Mouse (Mus musculus) hindbrain, postnatal 0 days (tissue): ENCODE results near the gene Epha7. TPM values are rescaled to one million over a fixed set of nuclear protein-coding genes. Genes with fewer than 3 reads are reported as not detected.

ENCODE experiments used
- ATAC-seq: fragments of 200-750 bp; cut with Nextera tagmentation; 2 replicates; pipeline ENCODE4 v1.8.0; 2017; ENCODE audit warnings: mild to moderate bottlenecking, moderate TSS enrichment, moderate library complexity
- DNase-seq: peaks from one replicate; pipeline ENCODE4 v3.0.0-alpha.2; 2015; ENCODE audit warnings: low spot score
- H3K27ac ChIP-seq: fragments of 300-500 bp; sonication (generic); 2 replicates; pipeline ENCODE4 v1.5.1; 2014; ENCODE audit warnings: mild to moderate bottlenecking
- H3K27me3 ChIP-seq: fragments of 300-500 bp; sonication (generic); 2 replicates; pipeline ENCODE4 v1.6.1; 2014; ENCODE audit warnings: low read length, mixed read lengths; ENCODE audit not compliant: insufficient read depth
- H3K36me3 ChIP-seq: fragments of 300-500 bp; sonication (generic); 2 replicates; pipeline ENCODE4 v1.6.1; 2014; ENCODE audit warnings: low read length, mixed read lengths; ENCODE audit not compliant: insufficient read depth
- H3K4me1 ChIP-seq: fragments of 300-500 bp; sonication (generic); 2 replicates; pipeline ENCODE4 v1.6.1; 2014; ENCODE audit warnings: antibody characterized with exemption, low read length, mixed read lengths; ENCODE audit not compliant: insufficient read depth
- H3K4me2 ChIP-seq: fragments of 300-500 bp; sonication (generic); 2 replicates; pipeline ENCODE4 v1.6.1; 2014; ENCODE audit warnings: low read depth, mild to moderate bottlenecking, low read length, moderate library complexity, mixed read lengths
- H3K4me3 ChIP-seq: fragments of 300-500 bp; sonication (generic); 2 replicates; pipeline ENCODE4 v1.5.1; 2014; ENCODE audit warnings: low read length
- H3K9ac ChIP-seq: fragments of 300-500 bp; sonication (generic); replicated peaks from 2 replicates; pipeline ENCODE4 v1.6.1; 2014; ENCODE audit warnings: mild to moderate bottlenecking, low read length, moderate library complexity, mixed read lengths
- H3K9me3 ChIP-seq: fragments of 300-500 bp; sonication (generic); 2 replicates; pipeline ENCODE4 v1.6.1; 2016; ENCODE audit warnings: low read length, mixed read lengths
- CTCF ChIP-seq: IDR thresholded peaks from 2 replicates; pipeline ENCODE4 v1.5.1; 2016; ENCODE audit warnings: antibody characterized with exemption, control low read depth, low read depth
- WGBS: fragments of 180-500 bp; shearing (Covaris S2); extraction: QIAGEN DNeasy Blood & Tissue Kit; methylation state at CpG from one replicate; pipeline ENCODE4 v1.1.7; 2014; 5-methylcytosine and 5-hydroxymethylcytosine counted together
- polyA plus RNA-seq: library from polyadenylated mRNA; unstranded; fragments of >200 nt; fragmentation: Nextera tagmentation; extraction: Ambion mirVana; gene quantifications from 2 replicates; pipeline ENCODE4 v1.2.1, GENCODE M21; 2015
- total RNA-seq: library from RNA; depleted of rRNA; stranded (reverse); fragments of >200 nt; gene quantifications from 2 replicates; pipeline ENCODE4 v1.2.3, GENCODE M21; 2014

Epha7 gene
- total and polyA plus RNA-seq, 2 experiments from 2014 or later, result 39.9 to 41.5 TPM

DNA sequence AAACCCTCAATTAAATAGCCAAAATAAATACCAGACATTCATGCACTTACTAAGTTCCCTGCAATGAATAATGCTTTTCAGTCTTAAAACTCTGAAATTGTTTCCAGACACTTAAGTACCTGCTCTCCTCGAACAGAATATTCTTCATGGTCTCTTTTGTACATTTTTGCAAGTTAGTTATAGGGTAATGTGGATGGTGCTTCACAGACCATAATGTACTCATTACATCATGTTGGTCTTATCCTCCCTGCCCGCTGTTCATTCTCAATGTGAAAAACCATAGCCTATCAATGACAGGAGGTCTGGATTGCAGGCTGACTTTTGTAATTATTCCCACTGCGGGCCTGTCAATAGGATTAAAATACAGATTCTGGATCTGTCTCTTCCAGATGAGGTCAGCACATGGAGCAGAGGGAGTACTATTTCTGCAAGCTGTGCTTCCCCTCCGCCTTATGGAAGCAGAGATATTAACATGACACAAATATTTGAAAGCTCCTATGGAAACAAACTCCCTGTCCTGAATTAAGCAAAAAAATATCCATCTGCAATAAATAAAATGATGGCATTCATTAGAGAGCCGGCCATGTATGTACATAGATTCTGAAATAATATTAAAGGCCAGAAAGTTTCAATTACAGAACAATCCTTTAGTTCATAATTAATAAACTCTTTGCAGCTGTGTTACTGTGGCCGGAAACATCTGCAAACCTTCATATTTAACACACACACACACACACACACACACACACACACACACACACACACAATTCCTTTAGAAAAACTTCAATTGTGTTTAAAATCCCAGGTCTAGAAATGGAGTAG, 50.1 kb downstream of the Epha7 start:
- H3K9ac ChIP-seq, result no peak overlapping the region
- no peaks in the 10 kb centered on the region for H3K36me3 ChIP-seq
- H3K4me1 ChIP-seq, result 0 out of 2 replicates have a peak, but pooled peaks cover 2% of the 10 kb centered on the region
- no peak overlapping the region for H3K4me3 ChIP-seq
- 69% methylated on average over 6 of the region's 6 CpGs for WGBS
- no peaks in the 10 kb centered on the region for H3K27me3 ChIP-seq
- no peak overlapping the region for H3K27ac ChIP-seq
- no peak for TF ChIP-seq CTCF
- no peak overlapping the region for H3K4me2 ChIP-seq
- DNase-seq (no peak), ATAC-seq (no peak)
- no peaks in the 10 kb centered on the region for H3K9me3 ChIP-seq

DNA sequence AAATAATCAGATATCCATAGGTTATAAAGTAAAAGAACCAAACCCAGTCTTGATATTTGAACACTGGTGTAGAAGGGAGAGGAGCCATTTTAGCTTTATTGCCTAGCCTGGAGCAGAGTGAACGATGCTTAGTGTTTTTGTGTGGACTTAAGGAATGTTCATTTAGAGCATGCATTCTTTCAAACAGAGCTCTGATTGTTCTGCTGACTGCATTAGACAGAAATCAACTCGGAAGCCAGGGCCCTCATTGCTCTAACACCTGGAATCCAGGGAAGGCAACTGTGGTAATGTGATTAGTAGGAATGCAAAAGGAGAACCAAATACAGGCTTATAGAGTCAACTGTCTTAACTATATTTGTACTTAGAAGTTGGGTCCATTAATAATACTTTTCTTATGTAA, 53.5 kb downstream of the Epha7 start:
- no peak overlapping the region for H3K4me3 ChIP-seq
- H3K27ac ChIP-seq, result no peak overlapping the region
- H3K4me1 ChIP-seq, result 0 out of 2 replicates have a peak, but pooled peaks cover 2% of the 10 kb centered on the region
- 31% methylated on average over 2 of the region's 2 CpGs for WGBS
- no peaks in the 10 kb centered on the region for H3K27me3 ChIP-seq
- TF ChIP-seq CTCF, result no peak
- ATAC-seq, result no peak
- H3K4me2 ChIP-seq, result no peak overlapping the region
- no peak for DNase-seq
- H3K9me3 ChIP-seq, result no peaks in the 10 kb centered on the region
- H3K9ac ChIP-seq, result no peak overlapping the region
- H3K36me3 ChIP-seq, result no peaks in the 10 kb centered on the region

DNA sequence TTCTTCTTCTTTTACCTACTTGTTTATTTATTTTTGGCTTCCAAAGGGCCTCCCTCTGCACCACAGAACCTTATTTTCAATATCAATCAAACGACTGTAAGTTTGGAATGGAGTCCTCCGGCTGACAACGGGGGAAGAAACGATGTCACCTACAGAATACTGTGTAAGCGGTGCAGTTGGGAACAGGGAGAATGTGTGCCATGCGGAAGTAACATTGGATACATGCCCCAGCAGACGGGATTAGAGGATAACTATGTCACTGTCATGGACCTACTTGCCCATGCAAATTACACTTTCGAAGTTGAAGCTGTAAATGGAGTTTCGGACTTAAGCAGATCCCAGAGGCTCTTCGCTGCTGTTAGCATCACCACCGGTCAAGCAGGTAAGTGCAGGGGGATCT, 58.7 kb downstream of the Epha7 start:
- Histone ChIP-seq H3K27me3 (no peaks in the 10 kb centered on the region), H3K9ac (no peak overlapping the region), H3K27ac (no peak overlapping the region), H3K36me3 (no peaks in the 10 kb centered on the region), H3K4me3 (no peak overlapping the region), H3K4me1 (no peaks in the 10 kb centered on the region), H3K9me3 (no peaks in the 10 kb centered on the region), H3K4me2 (no peak overlapping the region)
- no peak for DNase-seq
- no peak for ATAC-seq
- no peak for TF ChIP-seq CTCF
- WGBS, result 90% methylated on average over 11 of the region's 11 CpGs

DNA sequence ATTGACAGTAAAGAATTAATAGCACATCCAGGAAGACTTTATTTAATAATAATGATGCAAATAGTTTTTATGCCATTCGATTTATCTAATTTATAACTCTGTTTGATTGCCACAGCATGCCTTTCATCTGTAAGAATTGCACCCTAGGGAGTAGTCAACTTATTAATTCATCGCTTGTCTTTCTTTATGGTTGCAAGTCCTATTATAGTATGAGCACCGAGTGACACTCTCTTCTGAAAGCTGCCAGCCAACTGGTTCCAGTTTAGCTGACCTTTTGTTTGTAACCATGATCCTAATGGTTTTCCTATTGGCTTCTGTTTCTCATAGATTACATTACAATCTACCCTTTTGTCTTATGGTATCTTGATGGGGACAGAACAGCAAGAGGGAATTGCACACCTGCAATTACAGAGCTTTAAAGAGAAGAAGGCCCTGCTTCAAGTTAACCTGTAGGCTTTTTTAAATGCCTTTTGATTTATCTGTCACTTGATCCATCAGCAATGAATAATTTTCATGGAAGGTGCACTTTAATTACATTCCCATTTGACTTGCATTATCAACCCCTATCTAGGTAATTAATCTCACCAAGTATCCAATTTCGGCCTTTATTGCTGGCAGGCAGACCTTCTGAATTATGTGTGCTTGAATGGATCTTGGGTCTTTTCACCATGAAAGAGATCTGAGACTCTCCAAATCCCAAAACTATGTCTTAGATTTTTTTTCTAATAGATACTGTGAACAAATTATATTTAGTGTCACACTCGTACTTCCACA, 68.5 kb downstream of the Epha7 start:
- H3K4me3 ChIP-seq, result no peak overlapping the region
- H3K9me3 ChIP-seq, result no peaks in the 10 kb centered on the region
- H3K4me1 ChIP-seq, result no peaks in the 10 kb centered on the region
- no peaks in the 10 kb centered on the region for H3K36me3 ChIP-seq
- no peak overlapping the region for H3K9ac ChIP-seq
- H3K27me3 ChIP-seq, result no peaks in the 10 kb centered on the region
- ATAC-seq (no peak), DNase-seq (no peak)
- no peak for TF ChIP-seq CTCF
- no peak overlapping the region for H3K27ac ChIP-seq
- H3K4me2 ChIP-seq, result no peak overlapping the region
- 34% methylated on average over 5 of the region's 5 CpGs for WGBS

DNA sequence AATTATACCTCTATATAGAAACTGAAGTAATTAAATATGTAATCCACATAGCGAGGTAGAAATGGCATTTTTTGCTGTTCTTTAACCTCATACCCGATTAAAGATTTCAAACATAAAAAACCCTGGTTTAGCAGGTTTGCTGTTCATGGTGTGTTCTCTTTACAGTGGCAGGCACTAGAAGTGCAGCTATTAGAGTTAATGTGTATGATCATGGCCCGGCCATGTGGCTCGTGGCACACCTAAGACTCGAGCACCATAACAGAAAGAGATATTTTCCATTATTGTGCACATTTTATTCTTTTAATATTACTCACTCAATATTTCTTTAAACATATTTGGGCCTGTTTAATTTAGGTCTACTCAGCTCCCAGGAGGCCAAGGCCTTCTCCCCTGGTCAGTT, 76.7 kb downstream of the Epha7 start:
- no peak overlapping the region for H3K4me3 ChIP-seq
- H3K27ac ChIP-seq, result no peak overlapping the region
- no peaks in the 10 kb centered on the region for H3K9me3 ChIP-seq
- no peaks in the 10 kb centered on the region for H3K27me3 ChIP-seq
- DNase-seq (no peak), ATAC-seq (no peak)
- no peaks in the 10 kb centered on the region for H3K36me3 ChIP-seq
- no peak for TF ChIP-seq CTCF
- H3K4me2 ChIP-seq, result no peak overlapping the region
- no peaks in the 10 kb centered on the region for H3K4me1 ChIP-seq
- H3K9ac ChIP-seq, result no peak overlapping the region
- 81% methylated on average over 5 of the region's 5 CpGs for WGBS

DNA sequence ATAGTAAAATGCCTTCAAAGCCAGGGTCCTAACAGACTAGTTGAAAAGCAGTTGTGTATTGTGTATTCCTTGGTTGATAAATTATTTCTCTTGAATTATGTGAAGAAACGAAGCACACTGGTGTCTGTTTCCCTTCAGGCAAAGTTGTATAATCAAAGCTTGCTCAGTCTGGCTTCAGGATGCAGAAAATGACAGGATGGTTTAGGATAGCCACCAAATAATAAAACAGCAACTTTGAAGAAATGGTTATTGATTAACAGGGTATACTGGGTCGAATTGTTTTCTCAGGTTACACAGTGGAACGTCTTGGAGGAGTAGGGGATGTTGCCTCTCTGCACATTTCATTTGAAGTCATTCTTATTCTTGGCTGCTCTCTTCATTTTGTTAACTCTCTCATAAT, 77.2 kb downstream of the Epha7 start:
- 66% methylated on average over 3 of the region's 3 CpGs for WGBS

More for the DNA sequence above, 77.2 kb downstream of the Epha7 start:
- H3K9me3 ChIP-seq, result no peaks in the 10 kb centered on the region
- no peak overlapping the region for H3K4me2 ChIP-seq
- H3K36me3 ChIP-seq, result no peaks in the 10 kb centered on the region
- ATAC-seq (no peak), DNase-seq (no peak)
- H3K4me3 ChIP-seq, result no peak overlapping the region
- no peak overlapping the region for H3K27ac ChIP-seq
- no peaks in the 10 kb centered on the region for H3K4me1 ChIP-seq
- H3K9ac ChIP-seq, result no peak overlapping the region
- no peaks in the 10 kb centered on the region for H3K27me3 ChIP-seq
- TF ChIP-seq CTCF, result no peak
